Mouse (Mus musculus) liver, embryonic 14.5 days (tissue): ENCODE data around the gene Fbxl16. TPM values are rescaled to one million over a fixed set of nuclear protein-coding genes. Genes with fewer than 3 reads are reported as not detected.

Experiments
- ATAC-seq: fragments of 200-750 bp; cut with Nextera tagmentation; 2 replicates; pipeline ENCODE4 v1.8.0; 2017; ENCODE audit warnings: moderate number of reproducible peaks, mild to moderate bottlenecking, moderate library complexity; ENCODE audit not compliant: insufficient read depth
- DNase-seq, 3 experiments: peaks; one replicate each; pipeline ENCODE4 v3.0.0-alpha.2; 2012 to 2013; ENCODE audit warnings: low read depth in 3 of 3, low spot score in 3 of 3
- H3K27ac ChIP-seq: fragments of 300-500 bp; sonication (generic); 2 replicates; pipeline ENCODE4 v1.5.1; 2014; ENCODE audit warnings: moderate library complexity, mild to moderate bottlenecking, control low read depth, inconsistent platforms
- H3K27me3 ChIP-seq: fragments of 300-500 bp; sonication (generic); 2 replicates; pipeline ENCODE4 v1.6.1; 2014; ENCODE audit warnings: mild to moderate bottlenecking, low read length, moderate library complexity; ENCODE audit not compliant: control insufficient read depth, insufficient read depth
- H3K36me3 ChIP-seq: fragments of 300-500 bp; sonication (generic); replicated peaks from 2 replicates; pipeline ENCODE4 v1.6.1; 2014; ENCODE audit warnings: low read depth; ENCODE audit not compliant: control insufficient read depth, insufficient read depth
- H3K4me1 ChIP-seq, 2 experiments: fragments of 200-500 bp in 1 of 2; fragments of 300-500 bp in 1 of 2; sonication (generic) in 1 of 2; replicated peaks; 2 replicates each; pipeline ENCODE4 v1.6.1; 2012 to 2014; ENCODE audit warnings: antibody characterized with exemption in 1 of 2, inconsistent platforms in 1 of 2, low read length in 1 of 2; ENCODE audit not compliant: control insufficient read depth in 2 of 2, insufficient read depth in 2 of 2
- H3K4me2 ChIP-seq: fragments of 300-500 bp; sonication (generic); 2 replicates; pipeline ENCODE4 v1.6.1; 2014; ENCODE audit warnings: low read depth, mild to moderate bottlenecking, control low read depth, moderate library complexity
- H3K4me3 ChIP-seq, 2 experiments: fragments of 200-500 bp in 1 of 2; fragments of 300-500 bp in 1 of 2; sonication (generic) in 1 of 2; 2 replicates each; pipeline ENCODE4 v1.5.1; 2012 to 2014; ENCODE audit warnings: low read depth in 2 of 2, low read length in 2 of 2, mild to moderate bottlenecking in 2 of 2, control low read depth in 1 of 2, inconsistent platforms in 1 of 2, moderate library complexity in 1 of 2; ENCODE audit not compliant: insufficient read depth in 1 of 2
- H3K9ac ChIP-seq: fragments of 300-500 bp; sonication (generic); replicated peaks from 2 replicates; pipeline ENCODE4 v1.6.1; 2014; ENCODE audit warnings: mild to moderate bottlenecking, control low read depth, moderate library complexity
- H3K9me3 ChIP-seq: fragments of 300-500 bp; sonication (generic); 2 replicates; pipeline ENCODE4 v1.6.1; 2016; ENCODE audit warnings: low read length, mixed read lengths; ENCODE audit not compliant: control insufficient read depth
- CTCF ChIP-seq: IDR thresholded peaks from 2 replicates; pipeline ENCODE4 v1.5.1; 2016; ENCODE audit warnings: antibody characterized with exemption, low read depth, control low read depth
- EP300 ChIP-seq: IDR thresholded peaks from 2 replicates; pipeline ENCODE4 v1.6.1; 2016; ENCODE audit warnings: antibody characterized with exemption, low read depth
- WGBS: fragments of 180-500 bp; shearing (Covaris S2); extraction: QIAGEN DNeasy Blood & Tissue Kit; methylation state at CpG from one replicate; pipeline ENCODE4 v1.1.7; 2014; ENCODE audit not compliant: insufficient replicate concordance; 5-methylcytosine and 5-hydroxymethylcytosine counted together
- polyA plus RNA-seq, 2 experiments: library from polyadenylated mRNA; depleted of rRNA in 1 of 2; stranded (reverse) in 1 of 2; unstranded in 1 of 2; fragments of >200 nt; fragmentation: Nextera tagmentation in 1 of 2; extraction: Ambion mirVana in 1 of 2; gene quantifications; 2 replicates each; pipeline versions ENCODE4 v1.2.1 to v1.2.3; 2012 to 2014

Gene Fbxl16
- polyA plus RNA-seq, 2 experiments = 0.04 TPM; not detected in 1

DNA sequence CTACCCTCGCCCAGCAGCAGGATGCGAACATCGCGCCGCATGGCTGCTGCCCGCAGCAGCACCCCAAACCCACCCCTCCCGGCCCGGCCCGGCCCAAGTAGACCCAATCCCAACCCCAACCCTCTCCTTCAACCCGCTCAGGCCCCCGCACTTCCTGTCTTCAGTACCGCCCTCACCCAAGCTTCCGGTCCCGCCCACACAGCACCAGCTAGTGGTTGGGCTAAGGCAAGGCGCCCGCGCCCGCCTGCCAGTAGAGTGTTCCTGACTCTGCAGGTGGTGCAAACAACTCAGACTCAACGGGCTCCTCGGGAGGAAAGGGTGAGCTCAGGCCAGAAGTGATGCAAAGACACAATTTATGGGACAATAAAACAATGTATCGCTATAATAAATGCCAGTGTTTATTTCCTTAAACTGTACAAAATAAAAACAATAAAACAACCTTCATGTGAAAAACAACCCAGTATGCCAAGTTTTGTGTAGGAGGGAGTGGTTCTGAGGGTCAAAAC, 35.6 kb downstream of the Fbxl16 start, which contains the start of gene Rhot2:
Gene Rhot2 (minus strand): TSS at position 456 of the 506 bp plus-strand sequence.
- TF ChIP-seq CTCF (peak; percentile 89), EP300 (no peak)
- Histone ChIP-seq H3K4me1 (peaks cover 13 to 15% of the 10 kb centered on the region in 2 experiments), H3K27ac (peak within 1 kb of the TSS; percentile 43), H3K9me3 (no peaks in the 10 kb centered on the region), H3K4me2 (peak within 1 kb of the TSS; percentile 85), H3K27me3 (no peaks in the 10 kb centered on the region), H3K36me3 (peaks cover 28% of the 10 kb centered on the region), H3K9ac (peak within 1 kb of the TSS; percentile 74), H3K4me3 (peak within 1 kb of the TSS; percentile 70 to 75)
- ATAC-seq (peak; percentile 93), DNase-seq (peak; percentile 87 to 89 (median 89))
- WGBS = under 1% methylated on average over 21 of the region's 21 CpGs

DNA sequence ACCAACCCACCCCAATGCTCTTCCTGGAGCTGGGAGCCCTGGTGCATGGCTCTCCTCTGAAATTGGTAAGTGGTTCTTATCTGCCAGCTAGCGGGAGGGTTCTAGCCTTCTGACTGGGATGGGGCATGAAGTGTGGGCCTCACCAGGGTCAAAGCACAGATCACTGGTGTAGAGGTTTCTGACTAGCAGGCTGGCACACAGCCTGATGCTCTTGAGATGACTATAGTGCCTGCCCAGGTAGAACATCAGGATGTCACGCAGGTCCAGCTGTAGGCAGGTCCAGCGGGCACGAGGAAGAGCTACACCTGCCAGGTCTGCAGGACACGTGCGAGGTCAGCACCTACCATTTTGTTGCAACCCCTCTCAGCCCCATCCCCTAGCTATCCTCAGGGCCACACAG, 51.3 kb downstream of the Fbxl16 start:
- H3K4me1 ChIP-seq = peaks cover 16 to 17% of the 10 kb centered on the region in 2 experiments
- H3K4me3 ChIP-seq = peak overlapping the region; percentile 78 to 85; a peak in 3 of 4 replicates
- no peak for DNase-seq
- no peaks in the 10 kb centered on the region for H3K9me3 ChIP-seq
- no peaks in the 10 kb centered on the region for H3K27me3 ChIP-seq
- peak overlapping the region; percentile 91 for H3K4me2 ChIP-seq
- TF ChIP-seq CTCF = no peak
- no peak for TF ChIP-seq EP300
- H3K9ac ChIP-seq = peak overlapping the region; percentile 86
- no peak overlapping the region for H3K27ac ChIP-seq
- no peaks in the 10 kb centered on the region; the same call in 1 of the 2 replicates for H3K36me3 ChIP-seq
- no peak for ATAC-seq
- 85% methylated on average over 6 of the region's 6 CpGs for WGBS

DNA sequence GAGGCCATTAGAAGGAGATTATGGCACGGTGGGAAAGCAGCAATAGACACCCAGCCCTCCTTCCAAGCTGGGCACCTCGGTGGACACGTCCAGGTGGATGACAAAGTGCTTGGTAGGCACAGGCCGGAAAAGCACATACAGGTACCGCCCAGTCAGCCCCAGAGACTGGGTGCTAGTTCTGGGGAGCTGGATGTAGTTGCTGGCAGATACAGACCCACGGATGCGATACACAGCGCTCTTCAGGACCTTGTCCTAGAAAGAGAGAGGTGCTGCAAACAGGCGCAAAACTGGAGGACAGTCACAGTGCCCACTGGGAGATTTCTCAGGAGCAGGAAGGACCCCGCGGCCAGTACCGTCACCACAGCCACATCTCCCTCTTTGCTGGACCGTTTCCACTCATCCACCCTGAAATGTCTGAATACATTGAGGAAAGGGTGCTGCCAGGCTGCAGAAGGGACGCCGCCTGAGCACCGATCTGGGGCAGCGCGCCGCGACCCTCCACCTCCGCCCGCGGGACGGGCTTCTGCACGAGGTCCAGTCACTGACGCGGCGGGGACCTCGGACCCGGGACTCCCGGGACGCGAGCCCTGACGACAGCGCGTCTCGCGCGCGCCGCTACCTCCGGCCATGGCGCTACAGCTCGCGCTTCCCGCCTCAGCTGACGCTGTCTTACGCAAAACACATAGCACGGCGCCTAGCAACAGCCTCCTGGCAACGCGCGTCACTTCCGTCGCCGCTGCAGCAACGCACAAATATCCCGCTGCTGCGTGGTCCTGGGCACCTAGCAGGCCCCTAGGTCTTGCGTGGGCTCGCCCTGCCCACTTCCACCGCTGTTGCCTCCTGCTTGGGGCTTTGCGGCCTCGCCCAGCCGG, 52.2 kb downstream of the Fbxl16 start, which contains the start of gene Wdr90:
Gene Wdr90 (minus strand): TSS at position 670 of the 872 bp plus-strand sequence.
- Histone ChIP-seq H3K9me3 (no peaks in the 10 kb centered on the region), H3K4me3 (peak within 1 kb of the TSS; percentile 78 to 85), H3K4me2 (peak within 1 kb of the TSS; percentile 91), H3K27me3 (no peaks in the 10 kb centered on the region), H3K27ac (peak within 1 kb of the TSS; percentile 28), H3K9ac (peak within 1 kb of the TSS; percentile 86), H3K36me3 (no peaks in the 10 kb centered on the region; the same call in 1 of the 2 replicates), H3K4me1 (peaks cover 16 to 17% of the 10 kb centered on the region in 2 experiments)
- ATAC-seq (peak; percentile 89), DNase-seq (peak; percentile 80 to 82 (median 82))
- 5% methylated on average over 65 of the region's 65 CpGs for WGBS
- TF ChIP-seq EP300 (no peak), CTCF (peak; percentile 47; the same call in 1 of the 2 replicates)

DNA sequence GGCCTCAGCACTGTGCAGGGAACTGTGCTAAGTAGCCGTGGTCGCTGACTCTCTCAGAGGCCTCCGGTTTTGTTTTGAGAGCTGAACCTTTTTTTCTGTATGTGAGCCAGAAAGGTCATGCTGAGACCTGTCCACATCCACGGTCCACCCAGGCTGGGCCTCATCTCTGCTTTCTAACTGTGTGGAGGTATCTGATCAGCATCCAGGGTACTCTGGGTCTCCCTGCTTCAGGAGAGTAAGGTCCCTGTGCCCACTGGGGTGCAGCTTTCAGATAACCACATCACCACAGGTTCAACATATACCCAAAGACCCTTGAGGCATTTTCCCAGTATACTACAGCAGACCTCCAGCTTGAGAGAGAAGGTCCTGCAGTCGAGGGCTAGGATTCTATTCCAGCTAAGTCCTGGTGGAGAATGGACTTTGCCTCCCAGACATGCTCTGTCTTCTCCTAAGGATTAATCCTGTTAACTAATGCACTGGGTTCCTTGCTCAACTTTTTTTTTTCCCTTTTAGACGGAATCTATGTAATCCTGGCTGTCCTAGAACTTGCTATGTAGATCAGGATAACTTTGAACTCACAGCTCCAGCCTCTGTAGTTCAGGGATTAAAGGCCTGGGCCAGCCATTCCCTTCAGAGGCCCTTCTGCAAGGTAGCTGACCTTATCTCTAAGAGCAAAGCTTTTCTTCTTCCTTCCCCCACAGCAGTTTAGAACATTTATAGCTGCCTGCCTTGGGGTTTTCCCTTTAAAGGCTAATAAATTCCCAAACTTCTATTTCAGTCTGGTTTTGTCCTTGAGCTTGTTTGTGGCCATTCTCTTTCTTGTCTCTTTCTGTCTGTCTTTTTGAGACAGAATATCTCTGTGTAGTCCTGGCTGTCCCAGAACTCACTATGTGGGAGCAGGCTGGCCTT, 53.1 kb downstream of the Fbxl16 start:
- no peaks in the 10 kb centered on the region for H3K27me3 ChIP-seq
- WGBS = 9% methylated on average over 6 of the region's 6 CpGs
- H3K4me1 ChIP-seq = peaks cover 16 to 21% of the 10 kb centered on the region in 2 experiments
- H3K9ac ChIP-seq = peak overlapping the region; percentile 86
- H3K9me3 ChIP-seq = no peaks in the 10 kb centered on the region
- H3K4me3 ChIP-seq = peak overlapping the region; percentile 78 to 85
- DNase-seq = no peak
- TF ChIP-seq EP300 (no peak), CTCF (no peak)
- peak overlapping the region; percentile 28 for H3K27ac ChIP-seq
- H3K36me3 ChIP-seq = no peaks in the 10 kb centered on the region; the same call in 1 of the 2 replicates
- peak; percentile 10; the same call in 1 of the 2 replicates for ATAC-seq
- peak overlapping the region; percentile 91 for H3K4me2 ChIP-seq
